Mouse (Mus musculus) liver, embryonic 14.5 days (tissue): ENCODE measurements around the gene Igfbp7.

ENCODE experiments used
- CTCF ChIP-seq: IDR thresholded peaks from 2 replicates; pipeline ENCODE4 v1.5.1; 2016; ENCODE audit warnings: antibody characterized with exemption, low read depth, control low read depth
- EP300 ChIP-seq: IDR thresholded peaks from 2 replicates; pipeline ENCODE4 v1.6.1; 2016; ENCODE audit warnings: antibody characterized with exemption, low read depth

GRCm38 (mm10) chr5:77428526-77428925, 20.7 kb upstream of the Igfbp7 start:
- TF ChIP-seq CTCF: no peak
- no peak for TF ChIP-seq EP300
